Mouse (Mus musculus) erythroblast, embryonic 14.5 days (primary cell): ENCODE results near the gene Cd274. TPM values are rescaled to one million over a fixed set of nuclear protein-coding genes. Genes with fewer than 3 reads are reported as not detected.
"Not testable (repeated sequence)": the region's sequence is repeated elsewhere in the genome, so short reads cannot be mapped to it uniquely, and the experiment has no call there.

ENCODE experiments used
- H3K27me3 ChIP-seq: 2 replicates; pipeline ENCODE4 v1.6.1; 2012; ENCODE audit warnings: inconsistent platforms; ENCODE audit not compliant: control insufficient read depth
- H3K36me3 ChIP-seq: 2 replicates; pipeline ENCODE4 v1.6.1; 2012; ENCODE audit warnings: mild to moderate bottlenecking, inconsistent platforms; ENCODE audit not compliant: control insufficient read depth
- H3K4me1 ChIP-seq: 2 replicates; pipeline ENCODE4 v1.6.1; 2012; ENCODE audit warnings: inconsistent platforms; ENCODE audit not compliant: control insufficient read depth
- H3K4me3 ChIP-seq: replicated peaks from 2 replicates; pipeline ENCODE3; 2012; ENCODE audit warnings: moderate library complexity, mild to moderate bottlenecking, inconsistent platforms
- H3K9me3 ChIP-seq: 2 replicates; pipeline ENCODE4 v1.6.1; 2012; ENCODE audit warnings: low read length, inconsistent platforms, mixed read lengths; ENCODE audit not compliant: control insufficient read depth
- GATA1 ChIP-seq: IDR thresholded peaks from 2 replicates; pipeline ENCODE4 v1.6.1; 2012; ENCODE audit warnings: low read length, inconsistent platforms, mixed read lengths
- TAL1 ChIP-seq: IDR thresholded peaks from 3 replicates; pipeline ENCODE4 v1.6.1; 2012; ENCODE audit warnings: low read length, inconsistent platforms, mixed read lengths
- polyA plus RNA-seq: library from polyadenylated mRNA; stranded (reverse); fragments of >175 nt; gene quantifications from 2 replicates; pipeline ENCODE4 v1.2.3, GENCODE M21; 2012

Gene Cd274
- polyA plus RNA-seq, 1 experiment = not detected

DNA sequence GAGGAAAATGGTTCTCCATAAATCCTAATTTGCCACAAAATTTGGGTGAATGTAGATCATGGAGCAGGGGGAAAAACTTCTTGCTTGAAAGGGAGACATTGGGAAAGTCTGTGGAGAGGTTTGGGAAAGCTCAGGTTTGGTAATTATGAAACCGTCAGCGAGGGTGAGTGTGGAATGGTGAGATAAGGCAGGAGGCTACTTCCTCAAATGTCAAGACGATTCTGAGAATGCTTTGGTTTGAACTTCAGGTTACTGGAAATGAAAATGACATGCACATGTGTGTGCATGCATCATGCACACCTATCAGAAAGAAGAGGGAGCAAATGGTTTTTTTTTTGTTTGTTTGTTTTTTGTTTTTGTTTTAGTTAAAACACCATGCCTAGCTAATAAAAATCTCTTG, 33.2 kb downstream of the Cd274 start:
- Histone ChIP-seq H3K4me3 (no peak overlapping the region), H3K9me3 (no peaks in the 10 kb centered on the region), H3K27me3 (no peaks in the 10 kb centered on the region), H3K4me1 (peaks cover 2% of the 10 kb centered on the region; the same call in 1 of the 2 replicates), H3K36me3 (no peaks in the 10 kb centered on the region)
- TF ChIP-seq TAL1 = no peak

DNA sequence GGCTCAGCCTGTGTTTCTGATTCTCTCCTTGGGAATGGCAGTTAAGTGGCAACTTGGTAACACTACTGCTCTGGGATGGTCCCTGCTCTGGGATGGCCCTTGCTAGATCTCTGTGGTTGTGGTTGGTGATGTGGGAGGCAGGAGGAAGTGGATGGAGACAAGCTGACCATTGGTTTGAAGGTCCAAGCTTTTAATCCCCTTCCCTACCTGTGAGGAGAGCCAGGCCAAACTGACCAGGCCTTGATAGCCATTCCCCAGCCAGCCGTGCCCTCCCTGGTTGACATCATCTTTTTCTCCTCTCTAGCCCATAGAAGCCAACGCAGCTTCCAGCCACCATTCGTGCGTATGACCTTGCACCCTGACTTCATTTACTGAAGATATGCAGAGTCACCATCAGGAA, 35.4 kb downstream of the Cd274 start:
- no peak overlapping the region for H3K4me3 ChIP-seq
- H3K27me3 ChIP-seq = no peaks in the 10 kb centered on the region
- no peaks in the 10 kb centered on the region for H3K9me3 ChIP-seq
- H3K4me1 ChIP-seq = peaks cover 2% of the 10 kb centered on the region; the same call in 1 of the 2 replicates
- TF ChIP-seq TAL1 = no peak
- TF ChIP-seq GATA1 = no peak
- H3K36me3 ChIP-seq = no peaks in the 10 kb centered on the region

DNA sequence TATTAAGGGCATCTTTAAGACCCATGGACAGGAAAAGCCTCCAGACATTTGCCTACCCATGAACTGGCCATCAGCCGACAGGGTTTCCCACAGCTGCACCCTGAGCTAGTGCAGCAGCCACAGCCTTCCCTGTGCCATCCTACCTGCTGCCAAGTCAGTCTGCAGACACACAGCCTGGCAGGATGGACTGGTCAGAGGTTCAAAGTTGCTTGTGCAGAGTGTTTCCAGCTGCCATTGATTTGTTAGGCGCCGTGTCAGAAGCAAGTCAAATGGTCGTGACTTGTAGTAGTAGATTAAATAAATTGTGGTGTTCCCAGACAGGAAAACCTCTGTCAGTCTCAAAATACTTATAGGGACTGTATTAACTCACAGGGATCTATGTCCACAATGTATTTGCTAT, 36.0 kb downstream of the Cd274 start:
- H3K4me3 ChIP-seq = no peak overlapping the region
- TF ChIP-seq TAL1 (no peak), GATA1 (no peak)

DNA sequence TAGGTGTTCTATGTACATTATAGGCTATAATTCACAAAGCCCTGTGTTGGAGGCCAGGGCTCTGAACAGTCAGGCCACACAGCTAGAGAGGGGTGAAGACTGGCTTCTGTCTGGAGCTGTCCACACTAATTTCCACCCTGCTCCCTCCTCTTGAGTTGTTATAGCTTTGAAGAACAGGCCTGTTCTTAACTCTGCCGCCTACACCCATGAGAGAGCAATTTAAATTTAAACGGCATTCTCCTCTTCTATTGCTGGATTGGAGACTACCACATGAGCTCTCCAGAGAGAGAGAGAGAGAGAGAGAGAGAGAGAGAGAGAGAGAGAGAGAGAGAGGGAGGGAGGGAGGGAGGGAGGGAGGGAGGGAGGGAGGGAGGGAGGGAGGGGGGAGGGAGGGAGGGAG, 38.1 kb downstream of the Cd274 start:
- Histone ChIP-seq H3K4me1 (no peaks in the 10 kb centered on the region), H3K4me3 (no peak overlapping the region), H3K36me3 (no peaks in the 10 kb centered on the region), H3K9me3 (no peaks in the 10 kb centered on the region), H3K27me3 (no peaks in the 10 kb centered on the region)
- TF ChIP-seq GATA1 (no peak), TAL1 (no peak)

More for the DNA sequence above, 36.0 kb downstream of the Cd274 start:
- no peaks in the 10 kb centered on the region for H3K36me3 ChIP-seq
- no peaks in the 10 kb centered on the region for H3K27me3 ChIP-seq
- no peaks in the 10 kb centered on the region for H3K9me3 ChIP-seq
- peaks cover 2% of the 10 kb centered on the region; the same call in 1 of the 2 replicates for H3K4me1 ChIP-seq

DNA sequence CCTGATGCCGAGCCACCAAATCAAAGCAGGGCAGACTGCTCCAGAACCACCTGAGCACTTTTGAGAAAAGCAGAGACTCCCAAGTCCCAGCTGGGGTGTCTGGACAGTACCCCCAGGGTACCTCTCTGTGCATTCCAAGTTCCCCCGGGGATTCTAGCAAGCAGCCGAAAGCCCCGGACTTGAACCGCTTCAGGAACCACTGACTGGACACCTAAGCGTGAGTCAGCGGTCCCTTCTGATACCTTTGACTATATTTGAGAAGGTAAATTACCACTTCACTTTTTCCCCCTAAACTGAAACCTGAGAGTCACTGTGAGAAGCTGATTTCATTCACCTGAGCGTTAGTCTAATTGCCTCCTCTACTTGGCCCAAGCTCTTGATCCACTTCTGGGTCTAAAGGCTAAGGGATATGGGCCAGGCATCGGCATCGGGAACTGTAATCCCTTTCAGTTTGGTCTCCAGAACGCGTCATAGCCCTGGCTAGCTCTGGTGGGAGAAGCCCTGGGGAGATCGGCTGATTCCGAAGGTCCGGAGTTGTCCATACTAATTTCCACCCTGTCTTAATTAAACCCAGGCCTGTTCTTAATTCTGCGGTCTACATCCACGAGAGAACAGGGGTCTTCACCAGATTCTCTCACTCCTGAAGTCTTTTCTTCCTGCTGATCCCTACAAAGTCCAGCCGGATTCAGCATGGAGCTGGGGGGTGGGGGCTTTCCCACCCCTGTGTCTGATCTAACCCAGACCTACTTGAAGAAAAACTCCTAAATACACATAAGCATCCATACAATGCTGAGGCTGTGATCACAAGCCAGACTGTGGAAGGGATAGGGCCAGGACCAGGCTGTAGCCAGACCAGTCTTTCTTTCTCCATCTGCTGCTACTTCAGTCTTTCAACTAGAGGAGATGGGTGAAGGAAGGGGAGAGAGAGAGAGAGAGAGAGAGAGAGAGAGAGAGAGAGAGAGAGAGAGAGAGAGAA, 39.1 kb downstream of the Cd274 start:
- H3K36me3 ChIP-seq = no peaks in the 10 kb centered on the region

DNA sequence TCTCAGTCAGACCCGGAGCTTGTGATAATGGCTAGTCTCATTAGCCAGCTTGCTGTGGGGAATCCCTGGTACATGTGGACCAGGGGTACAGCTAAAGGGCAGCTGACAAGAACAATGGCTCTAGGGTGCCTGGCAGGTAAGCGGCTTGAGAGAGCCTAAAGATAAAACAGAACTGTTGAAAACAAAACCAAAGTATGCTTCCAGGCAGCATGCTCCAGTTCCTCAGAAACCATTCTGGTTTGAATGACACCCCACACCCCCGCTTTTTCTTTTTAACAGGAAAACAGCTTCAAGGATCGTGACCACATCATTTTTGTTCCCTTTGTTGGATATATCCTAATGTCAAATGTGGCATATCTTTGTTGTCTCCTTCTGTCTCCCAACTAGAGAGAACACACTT, 43.4 kb downstream of the Cd274 start, which contains the start of gene Pdcd1lg2:
Gene Pdcd1lg2 (plus strand): TSS at position 301 of the 400 bp plus-strand sequence.
- Histone ChIP-seq H3K4me3 (no peak within 1 kb of the TSS), H3K9me3 (no peaks in the 10 kb centered on the region), H3K4me1 (no peaks in the 10 kb centered on the region), H3K27me3 (no peaks in the 10 kb centered on the region), H3K36me3 (no peaks in the 10 kb centered on the region)
- no peak for TF ChIP-seq TAL1
- TF ChIP-seq GATA1 = no peak

More for the DNA sequence above, 39.1 kb downstream of the Cd274 start:
- Histone ChIP-seq H3K4me1 (no peaks in the 10 kb centered on the region), H3K9me3 (no peaks in the 10 kb centered on the region), H3K4me3 (no peak overlapping the region), H3K27me3 (no peaks in the 10 kb centered on the region)
- TF ChIP-seq GATA1 = no peak
- TF ChIP-seq TAL1 = no peak

DNA sequence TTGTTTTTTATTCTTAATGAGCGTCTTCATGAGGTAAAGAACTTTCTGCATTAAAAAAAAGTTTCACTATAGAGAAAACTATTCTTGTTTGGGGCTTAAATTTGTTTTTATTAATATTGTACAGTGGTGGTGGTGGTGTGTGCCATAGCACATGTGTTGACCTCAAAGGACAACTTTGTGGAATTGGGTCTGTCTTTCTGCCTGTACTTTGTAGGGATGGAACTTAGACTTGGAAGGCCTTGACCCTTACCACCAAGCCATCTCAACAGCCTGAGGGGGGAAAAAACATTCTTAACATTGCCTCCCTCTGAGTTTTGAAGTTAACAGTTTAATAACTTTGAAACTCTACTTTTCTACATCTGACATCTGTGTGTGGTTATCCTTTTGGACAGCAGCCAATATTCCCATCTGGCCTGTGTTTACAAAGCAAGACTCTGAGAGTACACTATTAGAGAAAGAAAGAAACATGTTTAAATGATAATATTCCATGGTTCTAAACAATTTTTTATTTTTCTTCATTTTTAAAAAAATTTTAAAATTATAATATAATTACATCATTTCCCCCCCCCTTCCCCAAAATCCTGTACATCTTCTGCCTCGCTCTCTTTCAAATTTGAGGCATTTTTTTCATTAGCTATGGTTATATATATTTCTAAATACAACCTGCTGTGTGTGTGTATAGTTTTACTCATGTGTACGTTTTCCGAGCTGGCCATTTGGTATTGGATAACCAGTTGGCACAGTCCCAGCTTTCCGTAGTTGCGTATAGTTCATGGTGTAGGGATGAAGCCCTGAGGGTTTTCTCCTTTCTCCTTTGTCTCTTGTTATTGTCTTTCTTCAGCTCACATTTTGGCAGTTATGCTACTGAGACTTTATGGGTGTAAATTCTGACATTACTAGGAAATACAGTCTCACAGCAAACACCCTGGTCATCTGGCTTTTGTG, 45.5 kb downstream of the Cd274 start:
- no peaks in the 10 kb centered on the region for H3K36me3 ChIP-seq
- H3K9me3 ChIP-seq = no peaks in the 10 kb centered on the region
- peaks cover 2% of the 10 kb centered on the region for H3K4me1 ChIP-seq
- H3K27me3 ChIP-seq = no peaks in the 10 kb centered on the region
- TF ChIP-seq TAL1 (no peak), GATA1 (no peak)
- H3K4me3 ChIP-seq = no peak overlapping the region

DNA sequence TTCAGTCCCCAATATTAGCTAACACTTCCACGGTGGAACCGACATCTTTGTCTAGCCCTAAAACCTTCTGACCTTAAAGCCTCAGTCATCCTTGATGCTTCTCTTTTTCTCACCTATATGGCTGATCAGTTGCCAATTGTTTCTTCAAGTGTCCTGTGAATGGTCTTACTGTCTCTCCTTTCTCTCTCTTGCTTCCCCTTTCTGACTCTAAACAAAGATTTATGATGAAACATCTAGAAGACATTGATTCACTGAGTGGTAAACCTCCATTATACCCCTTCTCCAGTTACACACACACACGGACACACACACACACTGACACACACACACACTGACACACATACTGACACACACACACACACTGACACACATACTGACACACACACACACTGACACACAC, 47.3 kb downstream of the Cd274 start:
- H3K4me3 ChIP-seq = no peak overlapping the region
- no peak for TF ChIP-seq GATA1
- TF ChIP-seq TAL1 = no peak
- no peaks in the 10 kb centered on the region for H3K36me3 ChIP-seq
- peaks cover 2% of the 10 kb centered on the region for H3K4me1 ChIP-seq
- no peaks in the 10 kb centered on the region for H3K27me3 ChIP-seq
- H3K9me3 ChIP-seq = no peaks in the 10 kb centered on the region

DNA sequence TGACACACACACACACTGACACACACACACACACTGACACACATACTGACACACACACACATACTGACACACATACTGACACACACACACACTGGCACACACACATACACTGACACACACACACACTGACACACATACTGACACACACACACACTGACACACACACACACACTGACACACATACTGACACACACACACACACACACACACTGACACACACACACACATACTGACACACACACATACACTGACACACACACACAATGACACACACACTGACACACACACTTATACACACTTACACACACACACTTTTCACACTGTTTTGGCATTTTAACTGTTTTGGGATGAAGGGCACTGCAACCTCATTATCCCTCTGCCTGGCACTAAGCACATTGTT, 47.7 kb downstream of the Cd274 start:
- not testable (repeated sequence) for H3K36me3 ChIP-seq, H3K9me3 ChIP-seq, H3K4me1 ChIP-seq, H3K4me3 ChIP-seq, H3K27me3 ChIP-seq
